Mouse (Mus musculus) heart, adult 2 months (tissue): ENCODE data around the gene Sspo. TPM values are rescaled to one million over a fixed set of nuclear protein-coding genes. Genes with fewer than 3 reads are reported as not detected.

Experiments
- DNase-seq, 2 experiments: peaks; one replicate each; pipeline ENCODE4 v3.0.0; 2021
- H3K27ac ChIP-seq: fragments of 200-600 bp; 2 replicates; pipeline ENCODE4 v1.8.1; 2022
- H3K27me3 ChIP-seq: fragments of 200-500 bp; 2 replicates; pipeline ENCODE4 v1.6.1; 2012; ENCODE audit warnings: mild to moderate bottlenecking, low read length, inconsistent platforms, mixed read lengths; ENCODE audit not compliant: control insufficient read depth, insufficient read depth
- H3K36me3 ChIP-seq: fragments of 200-500 bp; 2 replicates; pipeline ENCODE4 v1.6.1; 2012; ENCODE audit warnings: low read length, inconsistent platforms; ENCODE audit not compliant: control insufficient read depth, insufficient read depth
- H3K4me1 ChIP-seq: fragments of 200-500 bp; 2 replicates; pipeline ENCODE4 v1.6.1; 2011; ENCODE audit warnings: low read length; ENCODE audit not compliant: control insufficient read depth, insufficient read depth
- H3K4me3 ChIP-seq: fragments of 200-600 bp; 2 replicates; pipeline ENCODE4 v1.8.1; 2022
- H3K79me2 ChIP-seq: fragments of 200-500 bp; replicated peaks from 2 replicates; pipeline ENCODE4 v1.6.1; 2012; ENCODE audit warnings: mild to moderate bottlenecking, inconsistent platforms, low read length, moderate library complexity, mixed read lengths; ENCODE audit not compliant: control insufficient read depth, insufficient read depth
- H3K9ac ChIP-seq: fragments of 200-500 bp; 2 replicates; pipeline ENCODE4 v1.6.1; 2012; ENCODE audit warnings: low read depth, mild to moderate bottlenecking, control low read depth, inconsistent platforms, low read length, mixed read lengths
- CTCF ChIP-seq: fragments of 200-600 bp; IDR thresholded peaks from 2 replicates; pipeline ENCODE4 v1.8.1; 2022; ENCODE audit warnings: antibody characterized with exemption, mild to moderate bottlenecking, moderate library complexity
- EP300 ChIP-seq: fragments of 200-500 bp; IDR thresholded peaks from 2 replicates; pipeline ENCODE4 v1.6.1; 2011; ENCODE audit warnings: low read depth, low read length, control low read depth; ENCODE audit not compliant: insufficient read depth
- POLR2A ChIP-seq: fragments of 200-500 bp; IDR thresholded peaks from 2 replicates; pipeline ENCODE4 v1.6.1; 2011; ENCODE audit warnings: mild to moderate bottlenecking, low read depth, low read length, control low read depth; ENCODE audit not compliant: insufficient read depth
- WGBS: fragments of 180-500 bp; shearing (Covaris S2); methylation state at CpG from one replicate; pipeline ENCODE4 v1.1.7; 2018; 5-methylcytosine and 5-hydroxymethylcytosine counted together
- intact Hi-C: fragments of 180-260 bp; cut with DNase I; formaldehyde crosslinking; loops from one replicate; pipeline ENCODE4 v1.15.1; 2025
- polyA plus RNA-seq: library from polyadenylated mRNA; depleted of rRNA; stranded (reverse); fragments of >200 nt; gene quantifications from 2 replicates; pipeline ENCODE4 v1.2.3, GENCODE M21; 2012
- total RNA-seq, 2 experiments: library from RNA; stranded (reverse); gene quantifications; 2 replicates each; pipeline ENCODE4 v1.2.3; 2021

Sspo gene
- total and polyA plus RNA-seq, 3 experiments: 0.18 to 1.7 (median 0.47) TPM

- 1% methylated on average over 65 of the region's 65 CpGs for WGBS
- no peaks in the 10 kb centered on the region for H3K27me3 ChIP-seq
- intact Hi-C loops: loop anchor here (2.0 to 5.0 kb wide), 3 partner anchors 49 to 107 kb away; partner anchors contain the start of gene Lrrc61
Observed at GRCm38 (mm10) chr6:48445181-48446101, 2.6 kb upstream of the Sspo start, which contains the start of gene Zfp467. TSS of gene Zfp467 (minus strand) at chr6:48445825.

GRCm38 (mm10) chr6:48446256-48446655, 1.8 kb upstream of the Sspo start:
- intact Hi-C loops: loop anchor here (2.0 to 5.0 kb wide), 3 partner anchors 49 to 106 kb away; partner anchors contain the start of gene Lrrc61

More at GRCm38 (mm10) chr6:48445181-48446101, 2.6 kb upstream of the Sspo start, which contains the start of gene Zfp467:
- no peaks in the 10 kb centered on the region for H3K36me3 ChIP-seq
- peaks cover 7% of the 10 kb centered on the region for H3K4me1 ChIP-seq
- H3K27ac ChIP-seq: peak within 1 kb of the TSS; percentile 89
- H3K9ac ChIP-seq: peak within 1 kb of the TSS; percentile 89
- H3K4me3 ChIP-seq: peak within 1 kb of the TSS; percentile 88
- DNase-seq: peak; percentile 69 to 79
- no peak for TF ChIP-seq CTCF
- no peak for TF ChIP-seq EP300
- TF ChIP-seq POLR2A: peak; percentile 67; the same call in 1 of the 2 replicates
- no peaks in the 10 kb centered on the region for H3K79me2 ChIP-seq

GRCm38 (mm10) chr6:48446896-48447295, 1.1 kb upstream of the Sspo start:
- peak overlapping the region; percentile 31; the same call in 1 of the 2 replicates for H3K27ac ChIP-seq
- DNase-seq: no peak
- no peak overlapping the region for H3K4me3 ChIP-seq
- no peak overlapping the region for H3K9ac ChIP-seq
- no peaks in the 10 kb centered on the region for H3K79me2 ChIP-seq
- H3K27me3 ChIP-seq: no peaks in the 10 kb centered on the region
- no peaks in the 10 kb centered on the region for H3K36me3 ChIP-seq
- WGBS: 80% methylated on average over 3 of the region's 3 CpGs
- TF ChIP-seq EP300 (no peak), CTCF (no peak), POLR2A (no peak)
- intact Hi-C loops: loop anchor here (2.0 to 5.0 kb wide), 3 partner anchors 50 to 105 kb away; partner anchors contain the start of gene Lrrc61
- peaks cover 7% of the 10 kb centered on the region for H3K4me1 ChIP-seq

More at GRCm38 (mm10) chr6:48446256-48446655, 1.8 kb upstream of the Sspo start:
- no peak overlapping the region for H3K9ac ChIP-seq
- DNase-seq: peak in 1 of 2 experiments; percentile 39
- peak overlapping the region; percentile 89 for H3K27ac ChIP-seq
- H3K36me3 ChIP-seq: no peaks in the 10 kb centered on the region
- WGBS: 32% methylated on average over 3 of the region's 3 CpGs
- TF ChIP-seq EP300 (no peak), CTCF (no peak), POLR2A (no peak)
- peaks cover 7% of the 10 kb centered on the region for H3K4me1 ChIP-seq
- H3K79me2 ChIP-seq: no peaks in the 10 kb centered on the region
- H3K27me3 ChIP-seq: no peaks in the 10 kb centered on the region
- peak overlapping the region; percentile 88 for H3K4me3 ChIP-seq

- H3K4me3 ChIP-seq: no peak overlapping the region
- H3K4me1 ChIP-seq: peaks cover 7% of the 10 kb centered on the region
- H3K79me2 ChIP-seq: no peaks in the 10 kb centered on the region
- H3K27me3 ChIP-seq: no peaks in the 10 kb centered on the region
- no peak for DNase-seq
- H3K9ac ChIP-seq: no peak overlapping the region
- no peaks in the 10 kb centered on the region for H3K36me3 ChIP-seq
- 47% methylated on average over 7 of the region's 7 CpGs for WGBS
- TF ChIP-seq CTCF (no peak), POLR2A (no peak), EP300 (no peak)
- H3K27ac ChIP-seq: no peak overlapping the region
- intact Hi-C loops: loop anchor here (5.0 kb wide), 1 partner anchor 104 kb away; the partner anchor contains the start of gene Lrrc61
Observed at GRCm38 (mm10) chr6:48448527-48448926, 498 bp downstream of the Sspo start.

GRCm38 (mm10) chr6:48452151-48452550, 4.1 kb downstream of the Sspo start:
- intact Hi-C loops: no loop called here
- Histone ChIP-seq H3K27me3 (no peaks in the 10 kb centered on the region), H3K79me2 (no peaks in the 10 kb centered on the region), H3K4me1 (peaks cover 3% of the 10 kb centered on the region; the same call in 1 of the 2 replicates), H3K36me3 (no peaks in the 10 kb centered on the region), H3K4me3 (no peak overlapping the region), H3K9ac (no peak overlapping the region), H3K27ac (no peak overlapping the region)
- no peak for DNase-seq
- 59% methylated on average over 1 of the region's 1 CpGs for WGBS
- TF ChIP-seq POLR2A (no peak), EP300 (no peak)
